Mouse (Mus musculus) frontal cortex, postnatal 36 days (tissue): ENCODE measurements at regions not wholly inside any gene's neighbourhood (a gene's known extent, or its start where the extent isn't known, plus 50 kb on each side); places are given as distances from the start of the nearest gene placed in this dataset.
"Not testable (repeated sequence)": the region's sequence is repeated elsewhere in the genome, so short reads cannot be mapped to it uniquely, and the experiment has no call there.

Experiments used
- DNase-seq, 2 experiments: peaks; one replicate each; pipeline ENCODE4 v3.0.0; 2022; ENCODE audit warnings: low spot score in 2 of 2

- no peak for DNase-seq
Observed at GRCm38 (mm10) chr1:136680173-136680572, 55.5 kb downstream of the Zfp281 start.

- not testable (repeated sequence) for DNase-seq
Observed at GRCm38 (mm10) chr1:136682311-136682710, 57.6 kb downstream of the Zfp281 start.

DNA sequence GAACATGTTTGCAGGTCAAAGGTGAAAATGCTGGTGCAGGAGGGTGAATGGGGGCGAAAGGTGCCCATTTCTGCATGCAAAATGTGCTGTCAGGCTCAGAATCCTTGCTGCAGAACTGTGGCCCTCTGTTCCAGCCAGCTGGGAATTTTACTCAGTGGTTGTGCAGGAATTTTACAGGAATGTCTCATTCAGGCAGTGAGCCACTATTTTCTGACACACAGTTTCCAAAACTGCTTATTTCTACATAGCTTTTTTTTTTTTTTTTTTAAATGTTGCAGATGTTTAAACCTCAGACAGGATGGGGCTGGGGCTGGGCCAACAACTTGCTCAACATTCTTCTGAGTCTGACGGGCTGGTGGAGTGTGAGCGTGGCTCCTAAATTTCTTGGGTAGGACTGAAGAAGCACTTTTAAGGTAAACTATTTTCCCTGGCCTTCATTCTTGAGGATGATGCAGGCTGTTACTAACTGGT, 58.4 kb downstream of the Zfp281 start:
- DNase-seq = no peak

DNA sequence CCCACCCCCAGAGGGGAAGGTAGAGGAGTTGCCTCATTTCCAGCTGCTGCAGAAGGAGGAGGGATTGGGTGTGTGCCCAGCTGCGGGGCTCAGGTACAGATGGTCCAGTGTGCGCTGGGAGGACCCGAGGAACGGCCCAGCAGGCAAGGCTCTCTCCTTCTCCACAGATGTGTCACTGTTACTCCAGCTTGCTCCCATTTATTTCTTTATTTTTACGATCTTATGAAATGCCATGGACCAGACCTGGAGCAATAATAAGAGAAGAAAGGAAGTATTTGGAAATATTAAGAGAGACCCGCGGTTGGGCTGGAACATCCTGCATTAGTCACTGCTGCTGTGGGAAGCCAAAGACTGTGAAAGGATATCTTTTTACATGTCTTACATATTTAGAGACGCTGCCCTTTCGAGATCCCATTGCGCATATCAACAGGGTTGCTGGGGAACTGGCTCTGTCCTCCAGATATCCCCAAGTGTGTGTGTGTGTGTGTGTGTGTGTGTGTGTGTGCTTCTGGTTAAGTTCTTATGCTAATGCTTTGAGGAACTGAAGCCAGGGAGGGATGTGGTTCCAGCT, 58.9 kb downstream of the Zfp281 start:
- no peak for DNase-seq

GRCm38 (mm10) chr1:136684481-136684880, 59.8 kb downstream of the Zfp281 start:
- DNase-seq = no peak

GRCm38 (mm10) chr1:136685191-136686060, 60.7 kb downstream of the Zfp281 start:
- no peak for DNase-seq

DNA sequence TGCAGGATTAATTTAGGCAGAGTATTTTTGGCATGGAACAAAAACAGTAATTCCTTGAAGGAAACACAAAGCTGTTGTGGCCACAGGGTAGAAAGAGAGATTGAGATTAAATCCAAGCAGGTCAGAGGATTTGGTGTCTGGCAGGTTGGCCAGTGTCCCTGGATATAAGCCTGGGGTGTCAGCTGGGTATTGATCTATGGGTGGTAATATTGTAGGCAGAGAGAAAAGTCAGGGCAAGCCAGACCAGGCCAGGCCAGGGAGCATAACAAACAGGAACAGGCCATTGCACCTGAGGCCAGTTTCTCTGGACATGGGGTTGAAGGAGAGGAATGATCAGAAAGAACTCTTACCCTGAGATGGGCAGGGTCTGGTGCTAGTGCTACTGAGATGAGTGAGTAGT, 61.8 kb downstream of the Zfp281 start:
- DNase-seq = no peak

- no peak for DNase-seq
Observed at GRCm38 (mm10) chr1:136690068-136690467, 65.4 kb downstream of the Zfp281 start.

GRCm38 (mm10) chr1:136693421-136693820, 68.7 kb downstream of the Zfp281 start:
- DNase-seq = no peak

DNA sequence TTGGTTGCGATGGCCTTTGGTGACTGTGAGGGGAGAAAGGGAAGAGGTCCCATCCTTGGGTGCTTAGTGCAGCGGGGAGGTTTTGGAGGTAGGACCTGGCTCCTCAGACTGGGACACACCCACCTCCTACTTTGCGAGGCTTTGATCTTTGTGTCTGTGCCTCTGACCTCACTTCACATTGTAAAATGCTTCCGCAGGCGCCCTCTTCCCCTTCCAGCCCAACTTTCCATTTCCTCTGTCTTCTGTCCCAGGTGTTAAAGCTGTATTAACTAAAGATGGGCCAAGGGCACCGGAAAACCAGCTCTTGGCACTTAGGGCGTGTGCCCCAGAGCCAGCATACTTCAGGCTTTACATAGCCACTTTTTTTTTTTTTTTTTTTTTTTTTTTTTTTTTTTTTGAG, 70.3 kb downstream of the Zfp281 start:
- no peak for DNase-seq

DNA sequence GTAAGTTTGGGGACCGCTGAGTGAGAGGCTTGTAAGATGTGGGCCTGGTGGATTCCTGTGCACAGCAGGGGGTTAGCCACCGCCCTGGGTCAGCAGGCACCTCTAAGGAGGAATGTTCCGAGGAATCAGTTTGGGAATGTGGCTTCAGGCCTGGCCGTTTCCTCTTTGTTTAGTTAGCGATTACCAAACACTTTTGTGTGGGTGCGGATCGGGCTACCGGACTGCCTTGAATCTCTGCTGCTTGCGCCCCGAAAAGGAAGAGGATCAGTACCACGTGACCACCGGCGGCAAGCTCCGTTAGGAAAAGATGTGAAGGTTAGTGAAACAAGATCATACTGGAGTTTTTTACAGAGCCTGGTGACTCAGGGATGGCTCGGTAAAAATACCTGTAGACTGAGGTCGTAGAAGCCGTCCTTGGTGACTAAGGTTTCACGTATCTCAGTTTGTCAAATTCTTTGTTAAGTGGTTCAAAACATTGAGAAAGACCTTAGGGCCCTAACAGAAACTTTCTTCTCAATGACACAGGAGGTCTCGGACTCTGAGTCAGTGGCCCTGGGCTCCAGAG, 71.5 kb downstream of the Zfp281 start:
- no peak for DNase-seq

GRCm38 (mm10) chr1:136698454-136699152, 73.9 kb downstream of the Zfp281 start:
- DNase-seq = no peak

- no peak for DNase-seq
Observed at GRCm38 (mm10) chr1:136699153-136699524, 74.4 kb downstream of the Zfp281 start.

GRCm38 (mm10) chr1:136699571-136699970, 74.9 kb downstream of the Zfp281 start:
- DNase-seq = no peak

DNA sequence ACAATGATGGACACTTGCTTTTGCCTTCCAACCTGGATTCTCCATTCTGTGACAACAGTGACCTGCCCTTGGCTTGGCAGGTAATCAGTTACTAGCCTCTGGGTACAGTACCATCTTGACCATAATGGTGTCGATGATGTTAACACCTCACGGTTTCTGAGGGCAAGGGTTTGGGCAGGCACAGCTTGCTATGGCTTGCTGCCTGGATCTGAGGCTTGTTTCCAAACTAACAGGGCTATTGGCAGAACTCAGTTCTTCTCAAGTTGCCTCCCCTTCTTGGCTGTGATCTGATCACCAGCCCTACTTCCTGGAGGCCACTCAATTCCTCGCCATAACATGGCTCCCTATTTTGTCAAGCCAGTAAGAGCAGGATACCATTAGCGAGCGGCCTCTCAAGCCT, 79.4 kb downstream of the Zfp281 start:
- DNase-seq = no peak

GRCm38 (mm10) chr1:136706509-136706908, 81.8 kb downstream of the Zfp281 start:
- DNase-seq = peak in 1 of 2 experiments; percentile 58

- DNase-seq = no peak
Observed at GRCm38 (mm10) chr1:136707394-136707793, 82.7 kb downstream of the Zfp281 start.

DNA sequence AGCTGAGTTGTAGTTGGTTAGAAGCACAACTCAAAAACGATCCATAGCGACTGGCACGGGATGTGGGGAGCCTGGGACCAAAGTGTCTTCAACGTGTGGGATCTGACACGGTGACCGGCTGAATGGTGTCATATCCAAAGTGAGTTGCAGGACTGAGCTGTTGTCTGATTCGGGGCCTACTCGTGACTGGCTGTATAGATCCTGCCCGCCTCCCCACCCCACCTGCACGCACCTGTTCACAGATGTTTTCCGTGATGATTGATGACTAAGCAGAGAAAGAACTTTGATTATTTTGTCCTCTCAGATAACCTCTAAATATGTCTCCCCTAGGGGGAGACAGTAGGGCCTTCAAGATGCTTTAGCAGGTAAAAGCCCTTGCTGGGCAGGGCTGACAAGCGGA, 83.2 kb downstream of the Zfp281 start:
- no peak for DNase-seq

DNA sequence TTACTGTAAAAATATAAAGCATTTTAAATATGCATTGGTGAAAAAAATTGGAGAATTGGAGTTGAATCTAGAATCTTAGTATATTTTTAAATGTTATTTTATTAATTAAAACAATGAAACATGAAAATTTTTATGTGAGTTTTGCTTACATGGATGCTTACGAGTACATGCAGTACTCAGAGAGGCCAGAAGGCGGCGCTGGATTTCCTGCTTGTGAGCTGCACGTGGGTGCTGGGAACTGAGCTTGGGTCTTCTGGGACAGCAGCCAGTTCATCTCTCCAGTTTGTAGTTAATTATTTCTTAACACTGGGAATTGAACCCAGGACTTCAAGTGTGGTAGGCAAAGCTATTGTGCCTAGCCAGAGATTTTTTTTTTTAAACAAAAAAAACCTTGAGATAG, 85.5 kb downstream of the Zfp281 start:
- no peak for DNase-seq

- DNase-seq = no peak
Observed at GRCm38 (mm10) chr1:136711243-136711642, 86.5 kb downstream of the Zfp281 start.

GRCm38 (mm10) chr1:136714077-136714476, 89.4 kb downstream of the Zfp281 start:
- peak; percentile 61 to 80 for DNase-seq

DNA sequence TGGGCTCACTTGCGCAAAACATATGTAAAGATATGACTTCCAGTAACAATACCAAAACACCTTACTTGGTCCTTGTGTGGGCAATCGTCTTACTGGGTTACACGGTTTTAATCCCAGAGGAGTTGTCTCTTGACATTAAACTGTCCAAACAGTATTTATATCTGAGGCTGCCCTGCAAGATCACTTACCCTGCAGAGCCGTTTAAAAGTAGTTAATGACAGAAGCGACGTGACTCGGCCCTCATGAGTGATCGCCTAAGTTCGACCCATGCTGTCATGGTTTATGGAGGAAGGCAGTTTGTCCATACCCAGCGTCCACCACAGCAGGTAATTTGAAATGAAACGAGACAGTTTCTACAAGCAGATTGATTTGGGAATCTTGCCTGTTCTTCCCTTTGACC, 90.3 kb downstream of the Zfp281 start:
- no peak for DNase-seq
